Mouse (Mus musculus): ENCODE results near the gene Olfr1102.

The Olfr1102 gene

GRCm38 (mm10) chr2:86998098-86998497 is at the start of gene Olfr1102:
Gene Olfr1102 (plus strand): TSS chr2:86998398.
- in situ Hi-C loops (cut with MboI) = no loop called here

- in situ Hi-C loops (cut with MboI) = no loop called here
Measured at GRCm38 (mm10) chr2:86960593-86960992, 37.6 kb upstream of the Olfr1102 start, which contains the start of gene Olfr1099. Gene Olfr1099 (minus strand): TSS chr2:86960693.

GRCm38 (mm10) chr2:86979854-86980253 is 18.3 kb upstream of the Olfr1102 start, which contains the start of gene Olfr1100:
Gene Olfr1100 (minus strand): TSS chr2:86979954.
- in situ Hi-C loops (cut with MboI) = no loop called here

DNA sequence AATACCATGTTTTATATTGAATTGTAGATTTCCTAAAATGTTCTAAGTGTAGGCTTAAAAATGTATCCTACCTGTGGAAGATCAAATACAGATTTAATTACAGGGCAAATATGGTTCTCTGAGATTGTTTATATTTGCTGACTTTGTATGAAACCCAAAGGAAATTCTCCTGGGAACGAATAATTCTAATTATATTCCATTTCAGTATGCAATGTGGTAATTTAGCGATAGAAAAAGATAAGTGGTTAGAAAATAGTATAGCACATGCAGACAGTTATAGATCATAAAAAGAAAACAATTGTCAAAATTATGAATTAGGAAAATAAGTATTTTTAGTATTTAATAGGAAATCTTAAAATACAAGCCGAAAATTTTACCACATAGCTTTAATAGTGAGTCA is 7.1 kb upstream of the Olfr1102 start, which contains the start of gene Olfr1101:
Olfr1101 (minus strand) TSS at position 101 of the 400 bp plus-strand sequence.
- in situ Hi-C loops (cut with MboI) = no loop called here

DNA sequence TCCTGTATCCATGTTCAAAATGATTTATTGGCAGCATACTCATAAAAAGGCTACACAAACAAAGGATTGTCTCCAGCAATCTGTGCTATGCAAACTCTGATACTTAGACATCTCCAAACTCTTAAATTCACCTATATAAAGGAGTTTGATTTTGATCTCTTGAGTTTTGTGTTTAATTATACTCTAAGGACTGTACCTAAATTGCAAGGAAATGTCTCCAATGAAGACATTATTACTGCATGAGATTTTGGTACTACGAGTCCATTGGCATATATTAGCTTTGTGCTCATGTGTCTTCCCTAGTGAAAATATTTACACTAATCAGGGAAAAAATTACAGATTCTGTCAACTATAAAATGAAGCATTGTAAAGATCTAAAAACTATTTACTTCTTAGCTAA is 28.8 kb downstream of the Olfr1102 start, which contains the start of gene Olfr1104:
Olfr1104 (minus strand) TSS at position 101 of the 400 bp plus-strand sequence.
- in situ Hi-C loops (cut with MboI) = no loop called here

GRCm38 (mm10) chr2:87036431-87036830 is 38.2 kb downstream of the Olfr1102 start, which contains the start of gene Olfr1105:
Gene Olfr1105 (minus strand): TSS chr2:87036531.
- in situ Hi-C loops (cut with MboI) = no loop called here

DNA sequence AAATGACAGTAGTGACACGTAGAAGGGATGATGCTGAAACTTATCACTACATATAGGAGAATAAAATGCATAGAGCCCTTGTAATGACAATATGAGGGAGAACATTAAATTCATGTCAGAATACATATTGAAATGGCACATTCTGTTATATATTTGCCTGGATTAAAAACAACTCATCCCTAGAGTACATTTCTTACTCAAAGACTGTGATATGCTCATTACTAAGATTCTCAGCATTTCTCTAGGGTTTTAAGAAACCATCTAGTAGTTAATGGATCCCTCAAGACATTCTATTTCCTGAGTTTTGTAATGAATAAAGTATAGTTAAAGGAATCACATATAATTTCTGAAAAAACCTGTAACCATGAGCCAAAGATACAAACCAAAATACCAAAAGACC is 54.0 kb downstream of the Olfr1102 start, which contains the start of gene Olfr1106:
Olfr1106 (minus strand) TSS at position 101 of the 400 bp plus-strand sequence.
- in situ Hi-C loops (cut with MboI) = no loop called here
